Mouse (Mus musculus) spleen, adult 18-20 months (tissue): ENCODE measurements around the gene Gpr132.

Experiments used
- DNase-seq, 2 experiments: peaks; one replicate each; pipeline ENCODE4 v3.0.0; 2022; ENCODE audit warnings: mixed read lengths in 2 of 2

Gene Gpr132

GRCm38 (mm10) chr12:112819057-112819662 lies 48.9 kb downstream of the Gpr132 start:
- no peak for DNase-seq

GRCm38 (mm10) chr12:112816866-112817265 lies 51.2 kb downstream of the Gpr132 start:
- DNase-seq = peak in 1 of 2 experiments; percentile 1

GRCm38 (mm10) chr12:112816294-112816693 lies 51.7 kb downstream of the Gpr132 start:
- peak; percentile 42 to 62 for DNase-seq

GRCm38 (mm10) chr12:112814682-112815470 lies 53.2 kb downstream of the Gpr132 start:
- peak in 1 of 2 experiments; percentile 1 for DNase-seq

GRCm38 (mm10) chr12:112813370-112813769 lies 54.7 kb downstream of the Gpr132 start:
- no peak for DNase-seq

GRCm38 (mm10) chr12:112810092-112810885 lies 57.7 kb downstream of the Gpr132 start:
- no peak for DNase-seq

- DNase-seq = no peak
These were observed 58.4 kb downstream of the Gpr132 start for GRCm38 (mm10) chr12:112809641-112810040.

- peak; percentile 79 to 86 for DNase-seq
These were observed 59.3 kb downstream of the Gpr132 start, which contains the start of gene Clba1 for GRCm38 (mm10) chr12:112808587-112809364. Gene Clba1 (plus strand): TSS chr12:112808937.

- no peak for DNase-seq
These were observed 59.8 kb downstream of the Gpr132 start for GRCm38 (mm10) chr12:112808212-112808586.

GRCm38 (mm10) chr12:112807796-112808195 lies 60.2 kb downstream of the Gpr132 start:
- no peak for DNase-seq

- no peak for DNase-seq
These were observed 62.0 kb downstream of the Gpr132 start for GRCm38 (mm10) chr12:112806044-112806443.

- DNase-seq = no peak
These were observed 64.0 kb downstream of the Gpr132 start for GRCm38 (mm10) chr12:112804046-112804445.

GRCm38 (mm10) chr12:112802917-112803316 lies 65.1 kb downstream of the Gpr132 start:
- no peak for DNase-seq

GRCm38 (mm10) chr12:112801864-112802846 lies 65.9 kb downstream of the Gpr132 start, which contains the start of gene Ahnak2:
Gene Ahnak2 (minus strand): TSS chr12:112802657.
- DNase-seq = no peak
